8 mouse cellular contexts compared by ENCODE assay signal in genomic region chr17:65872652-65873051, GRCm38 (mm10). TPM values are rescaled to one million over a fixed set of nuclear protein-coding genes. Genes with fewer than 3 reads are reported as not detected.
DNase-seq lines count a peak whose midpoint lies in the region; ATAC-seq and TF ChIP-seq lines count a peak whose summit lies in the region.

No protein-coding gene starts in this region.

- peak overlapping the region; percentile 78; the same call in 1 of the 2 replicates for H3K27ac ChIP-seq in embryonic facial prominence, embryonic 13.5 days
- H3K27ac ChIP-seq in kidney, adult 2 months (ENCODE audit: insufficient read depth, low read depth, low read length) = no peak overlapping the region
- no peak overlapping the region for H3K27ac ChIP-seq in spleen, adult 2 months (ENCODE audit: insufficient read depth, low read length)

- no peak for TF ChIP-seq POLR2A in kidney, adult 2 months (IDR thresholded peaks at IDR 0.05; ENCODE audit: low read depth, low read length)
- no peak for TF ChIP-seq POLR2A in spleen, adult 2 months (IDR thresholded peaks at IDR 0.05; ENCODE audit: low read depth, low read length)

- no peaks in the 10 kb centered on the region for H3K9me3 ChIP-seq in embryonic facial prominence, embryonic 13.5 days

- POLR2A ChIA-PET in Patski (lab: Charles Lee) = no interaction called here

- DNase-seq in adrenal gland, postnatal 25 days = peak; percentile 26
- no peak for DNase-seq in adrenal gland, adult 2 months
- DNase-seq in Patski (ENCODE audit: low read depth, low spot score) = no peak
- DNase-seq in kidney, adult 2 months = peak; percentile 67
- peak; percentile 59 for DNase-seq in lung, postnatal 14 days
- peak; percentile 47 to 63 for DNase-seq in spleen, adult 2 months (ENCODE audit: low read depth in 1 of 2, low spot score in 2 of 2)
- DNase-seq in layer of hippocampus, adult 9-10 months (ENCODE audit: low spot score) = no peak

- no peak overlapping the region for H3K4me2 ChIP-seq in embryonic facial prominence, embryonic 13.5 days

- peaks cover 32% of the 10 kb centered on the region for H3K4me1 ChIP-seq in embryonic facial prominence, embryonic 13.5 days
- H3K4me1 ChIP-seq in kidney, adult 2 months (ENCODE audit: control insufficient read depth, insufficient read depth, low read length) = no peaks in the 10 kb centered on the region
- H3K4me1 ChIP-seq in spleen, adult 2 months (ENCODE audit: control insufficient read depth, insufficient read depth, insufficient read length) = peaks cover 6% of the 10 kb centered on the region; the same call in 1 of the 2 replicates

- WGBS in embryonic facial prominence, embryonic 13.5 days = 41% methylated on average over 6 of the region's 6 CpGs
- WGBS in kidney, adult 2 months = 46% methylated on average over 6 of the region's 6 CpGs
- 40% methylated on average over 6 of the region's 6 CpGs for WGBS in spleen, adult 2 months

- CTCF ChIA-PET in Patski (lab: Charles Lee) = interaction anchor here (0.9 to 6.5 kb wide), 5 partner anchors 9 to 235 kb away, joined by 3 to 51 read pairs (median 5); partner anchors contain the start of gene Ralbp1

- peaks cover 3% of the 10 kb centered on the region; the same call in 1 of the 2 replicates for H3K36me3 ChIP-seq in embryonic facial prominence, embryonic 13.5 days
- no peaks in the 10 kb centered on the region for H3K36me3 ChIP-seq in kidney, adult 2 months (ENCODE audit: control insufficient read depth, insufficient read depth, low read length)
- H3K36me3 ChIP-seq in spleen, adult 2 months (ENCODE audit: control insufficient read depth, insufficient read depth, low read length) = no peaks in the 10 kb centered on the region

- no peak overlapping the region for H3K4me3 ChIP-seq in embryonic facial prominence, embryonic 13.5 days
- no peak overlapping the region for H3K4me3 ChIP-seq in kidney, adult 2 months (ENCODE audit: insufficient read depth, low read depth, low read length)
- no peak overlapping the region for H3K4me3 ChIP-seq in spleen, adult 2 months (ENCODE audit: extremely low read depth, insufficient read depth, insufficient read length)

- in situ Hi-C loops in Patski (cut with MboI; ENCODE audit: low pct_unique_long_range_greater_than_20kb) = no loop called here

- peak overlapping the region; percentile 41 for H3K9ac ChIP-seq in embryonic facial prominence, embryonic 13.5 days

- peak; percentile 65 for ATAC-seq in Patski
- no peak for ATAC-seq in embryonic facial prominence, embryonic 13.5 days (ENCODE audit: insufficient number of reproducible peaks, insufficient read depth, low FRiP score, low TSS enrichment, low read depth)

- H3K27me3 ChIP-seq in Patski = no peaks in the 10 kb centered on the region
- no peaks in the 10 kb centered on the region for H3K27me3 ChIP-seq in embryonic facial prominence, embryonic 13.5 days
- no peaks in the 10 kb centered on the region for H3K27me3 ChIP-seq in kidney, adult 2 months (replicated peaks; ENCODE audit: control insufficient read depth, insufficient read depth, low read length)
- no peaks in the 10 kb centered on the region for H3K27me3 ChIP-seq in spleen, adult 2 months (ENCODE audit: control insufficient read depth, insufficient read depth, low read length)

- TF ChIP-seq CTCF in Patski (IDR thresholded peaks at IDR 0.05) = peak; percentile 53
- peak; percentile 66 for TF ChIP-seq CTCF in kidney, adult 2 months (conservative IDR thresholded peaks at IDR 0.05; ENCODE audit: insufficient read depth, insufficient read length, low read depth, low read length)
- peak; percentile 67; the same call in 1 of the 2 replicates for TF ChIP-seq CTCF in spleen, adult 2 months (IDR thresholded peaks at IDR 0.05; ENCODE audit: extremely low read depth, insufficient read depth, insufficient read length, insufficient replicate concordance)

RNA-seq across cellular contexts. Expression of gene Ralbp1, which starts 12.9 kb away (rescaled TPM):
- 48.4 and 56.4 TPM in 2 replicates for total RNA-seq in adrenal gland, postnatal 25 days (2021)
- total RNA-seq in adrenal gland, adult 2 months (2021) = 10 to 100 TPM; 52.2 to 52.8 TPM
- 23.7 and 28.4 TPM in 2 replicates for polyA plus RNA-seq in adrenal gland, adult 2 months (2012; rRNA removed)
- 65.8 TPM for polyA plus RNA-seq in Patski (2021)
- 94.1 and 105 TPM in 2 replicates for polyA plus RNA-seq in embryonic facial prominence, embryonic 13.5 days (2015; fragmentation: Nextera tagmentation; extraction: Ambion mirVana)
- 29.8 and 30.7 TPM in 2 replicates for polyA plus RNA-seq in kidney, adult 2 months (2012; rRNA removed)
- polyA plus RNA-seq in spleen, adult 2 months (2012; rRNA removed) = 22.7 and 26.6 TPM in 2 replicates

Comparison
In these comparisons a context has a peak if more than half of its experiments do, and no peak if none do; other contexts are left out.
1. DNase-seq: peak in adrenal gland, postnatal 25 days (single experiment), kidney, adult 2 months (single experiment), lung, postnatal 14 days (single experiment) and spleen, adult 2 months (2 of 2); none in adrenal gland, adult 2 months (single experiment), Patski (single experiment) and layer of hippocampus, adult 9-10 months (single experiment).
2. Peak in every context shown above with its lines, with median percentiles within 50 percentile points of each other: CTCF ChIP-seq.